Mouse (Mus musculus) cerebellum, postnatal 14 days (tissue): ENCODE measurements around the gene Sstr2.
A peak's percentile ranks its signal among the peaks of the same experiment; 100 is the strongest.

Source experiments
- DNase-seq, 2 experiments: peaks; one replicate each; pipeline ENCODE4 v3.0.0; 2021; ENCODE audit warnings: mixed read lengths in 2 of 2

Gene Sstr2

GRCm38 (mm10) chr11:113621001-113621400 lies 1.9 kb downstream of the Sstr2 start:
- DNase-seq = no peak

- peak; percentile 52 to 59 for DNase-seq
Observed at GRCm38 (mm10) chr11:113622028-113622427, 2.9 kb downstream of the Sstr2 start.

- no peak for DNase-seq
Observed at GRCm38 (mm10) chr11:113625437-113625836, 6.3 kb downstream of the Sstr2 start.

GRCm38 (mm10) chr11:113627785-113628184 lies 8.6 kb downstream of the Sstr2 start:
- DNase-seq = peak; percentile 58 to 66

- no peak for DNase-seq
Observed at GRCm38 (mm10) chr11:113630642-113631041, 11.5 kb downstream of the Sstr2 start.

- no peak for DNase-seq
Observed at GRCm38 (mm10) chr11:113631302-113631701, 12.2 kb downstream of the Sstr2 start.

GRCm38 (mm10) chr11:113631862-113632261 lies 12.7 kb downstream of the Sstr2 start:
- no peak for DNase-seq

- no peak for DNase-seq
Observed at GRCm38 (mm10) chr11:113632303-113632702, 13.2 kb downstream of the Sstr2 start.

GRCm38 (mm10) chr11:113633398-113633797 lies 14.3 kb downstream of the Sstr2 start:
- DNase-seq = no peak

GRCm38 (mm10) chr11:113634699-113635121 lies 15.6 kb downstream of the Sstr2 start:
- peak; percentile 66 to 73 for DNase-seq

GRCm38 (mm10) chr11:113638680-113639079 lies 19.5 kb downstream of the Sstr2 start:
- no peak for DNase-seq

- no peak for DNase-seq
Observed at GRCm38 (mm10) chr11:113645181-113645580, 26.0 kb downstream of the Sstr2 start.

- peak; percentile 92 to 96 for DNase-seq
Observed at GRCm38 (mm10) chr11:113648152-113648551, 29.0 kb downstream of the Sstr2 start.

GRCm38 (mm10) chr11:113648690-113649352 lies 29.7 kb downstream of the Sstr2 start, which contains the start of gene Cog1:
Gene Cog1 (plus strand): TSS chr11:113649169.
- DNase-seq = peak in 1 of 2 experiments; percentile 38

GRCm38 (mm10) chr11:113649353-113650210 lies 30.4 kb downstream of the Sstr2 start, which contains the start of gene Slc39a11:
Gene Slc39a11 (minus strand): TSS chr11:113650079.
- DNase-seq = peak; percentile 84 to 85

GRCm38 (mm10) chr11:113651206-113651906 lies 32.2 kb downstream of the Sstr2 start:
- DNase-seq = peak; percentile 73 to 80

GRCm38 (mm10) chr11:113651907-113652273 lies 32.7 kb downstream of the Sstr2 start:
- DNase-seq = peak; percentile 75 to 87

GRCm38 (mm10) chr11:113652516-113652915 lies 33.4 kb downstream of the Sstr2 start:
- DNase-seq = no peak

- no peak for DNase-seq
Observed at GRCm38 (mm10) chr11:113654105-113654504, 35.0 kb downstream of the Sstr2 start.

GRCm38 (mm10) chr11:113654561-113655270 lies 35.6 kb downstream of the Sstr2 start:
- DNase-seq = peak; percentile 59 to 66

GRCm38 (mm10) chr11:113656511-113656932 lies 37.4 kb downstream of the Sstr2 start:
- peak; percentile 89 to 97 for DNase-seq

- DNase-seq = no peak
Observed at GRCm38 (mm10) chr11:113657221-113657620, 38.1 kb downstream of the Sstr2 start.
